Mouse (Mus musculus): ENCODE results near the gene Rxylt1.

DNA sequence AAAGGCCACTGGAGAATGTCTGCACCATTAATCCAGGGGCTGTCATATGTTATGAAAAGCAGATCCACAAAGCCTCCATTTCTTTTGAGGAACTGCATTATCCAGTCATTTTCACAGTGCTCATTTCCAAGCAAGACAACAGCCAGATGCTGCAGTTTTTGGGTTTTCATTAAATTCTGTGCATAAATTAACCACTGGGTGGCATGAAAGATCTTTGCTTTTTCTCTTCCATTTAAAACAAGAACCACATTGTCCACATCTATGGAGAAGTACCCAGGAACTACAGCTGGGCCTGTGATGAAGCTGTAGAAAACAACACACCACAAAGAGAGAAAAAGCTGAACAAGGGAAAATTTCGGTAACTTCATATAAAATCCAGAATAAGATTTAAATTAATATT, 6.7 kb downstream of the Rxylt1 start:
- TF ChIP-seq CTCF (IDR thresholded peaks at IDR 0.05; ENCODE audit: control insufficient read depth, insufficient read depth, low read length) (no peak), POLR2A (IDR thresholded peaks at IDR 0.05; ENCODE audit: borderline replicate concordance, control insufficient read depth, low read depth, low read length) (no peak)

Data from bone marrow, adult 2 months (tissue).